Mouse (Mus musculus) heart, adult 2 months (tissue): ENCODE measurements around the gene Setdb2. TPM values are rescaled to one million over a fixed set of nuclear protein-coding genes. Genes with fewer than 3 reads are reported as not detected.

Experiments
- DNase-seq, 2 experiments: peaks; one replicate each; pipeline ENCODE4 v3.0.0; 2021
- H3K27ac ChIP-seq: fragments of 200-600 bp; 2 replicates; pipeline ENCODE4 v1.8.1; 2022
- H3K27me3 ChIP-seq: fragments of 200-500 bp; 2 replicates; pipeline ENCODE4 v1.6.1; 2012; ENCODE audit warnings: mild to moderate bottlenecking, low read length, inconsistent platforms, mixed read lengths; ENCODE audit not compliant: control insufficient read depth, insufficient read depth
- H3K36me3 ChIP-seq: fragments of 200-500 bp; 2 replicates; pipeline ENCODE4 v1.6.1; 2012; ENCODE audit warnings: low read length, inconsistent platforms; ENCODE audit not compliant: control insufficient read depth, insufficient read depth
- H3K4me1 ChIP-seq: fragments of 200-500 bp; 2 replicates; pipeline ENCODE4 v1.6.1; 2011; ENCODE audit warnings: low read length; ENCODE audit not compliant: control insufficient read depth, insufficient read depth
- H3K4me3 ChIP-seq: fragments of 200-600 bp; 2 replicates; pipeline ENCODE4 v1.8.1; 2022
- H3K79me2 ChIP-seq: fragments of 200-500 bp; replicated peaks from 2 replicates; pipeline ENCODE4 v1.6.1; 2012; ENCODE audit warnings: mild to moderate bottlenecking, inconsistent platforms, low read length, moderate library complexity, mixed read lengths; ENCODE audit not compliant: control insufficient read depth, insufficient read depth
- H3K9ac ChIP-seq: fragments of 200-500 bp; 2 replicates; pipeline ENCODE4 v1.6.1; 2012; ENCODE audit warnings: low read depth, mild to moderate bottlenecking, control low read depth, inconsistent platforms, low read length, mixed read lengths
- CTCF ChIP-seq: fragments of 200-600 bp; IDR thresholded peaks from 2 replicates; pipeline ENCODE4 v1.8.1; 2022; ENCODE audit warnings: antibody characterized with exemption, mild to moderate bottlenecking, moderate library complexity
- EP300 ChIP-seq: fragments of 200-500 bp; IDR thresholded peaks from 2 replicates; pipeline ENCODE4 v1.6.1; 2011; ENCODE audit warnings: low read depth, low read length, control low read depth; ENCODE audit not compliant: insufficient read depth
- POLR2A ChIP-seq: fragments of 200-500 bp; IDR thresholded peaks from 2 replicates; pipeline ENCODE4 v1.6.1; 2011; ENCODE audit warnings: mild to moderate bottlenecking, low read depth, low read length, control low read depth; ENCODE audit not compliant: insufficient read depth
- WGBS: fragments of 180-500 bp; shearing (Covaris S2); methylation state at CpG from one replicate; pipeline ENCODE4 v1.1.7; 2018; 5-methylcytosine and 5-hydroxymethylcytosine counted together
- intact Hi-C: fragments of 180-260 bp; cut with DNase I; formaldehyde crosslinking; loops from one replicate; pipeline ENCODE4 v1.15.1; 2025
- polyA plus RNA-seq: library from polyadenylated mRNA; depleted of rRNA; stranded (reverse); fragments of >200 nt; gene quantifications from 2 replicates; pipeline ENCODE4 v1.2.3, GENCODE M21; 2012; rRNA removed
- total RNA-seq, 2 experiments: library from RNA; stranded (reverse); gene quantifications; 2 replicates each; pipeline ENCODE4 v1.2.3; 2021

Gene Setdb2
- total and polyA plus RNA-seq, 3 experiments = 1.2 to 10.5 (median 7.8) TPM

- H3K4me1 ChIP-seq = peaks cover 6% of the 10 kb centered on the region
- TF ChIP-seq EP300 (no peak), POLR2A (peak; percentile 68), CTCF (peak; percentile 73)
- peak; percentile 77 to 78 for DNase-seq
- H3K27me3 ChIP-seq = no peaks in the 10 kb centered on the region
- H3K79me2 ChIP-seq = no peaks in the 10 kb centered on the region
- 11% methylated on average over 6 of the region's 6 CpGs for WGBS
- peak within 1 kb of the TSS; percentile 77 for H3K9ac ChIP-seq
- peak within 1 kb of the TSS; percentile 59 for H3K4me3 ChIP-seq
- intact Hi-C loops = loop anchor here (1.0 to 10.0 kb wide), 2 partner anchors 75 to 190 kb away; partner anchors contain the start of genes Cab39l and Setdb2
- H3K27ac ChIP-seq = peak within 1 kb of the TSS; percentile 93
- peaks cover 4% of the 10 kb centered on the region for H3K36me3 ChIP-seq
Measured at GRCm38 (mm10) chr14:59365244-59365644, 75.4 kb downstream of the Setdb2 start, which contains the start of gene Phf11d. Gene Phf11d (minus strand): TSS chr14:59365470.

Other genes starting within 250 kb of the Setdb2 start
- gene Rcbtb1, start 239.7 kb downstream of the Setdb2 start, total RNA-seq = 10 to 100 TPM; 10.2 to 10.9 TPM
- 5.5 and 12.8 TPM in 2 replicates for gene Rcbtb1, start 239.7 kb downstream of the Setdb2 start, polyA plus RNA-seq
- gene Gm6904, start 180.7 kb downstream of the Setdb2 start, total RNA-seq = not detected
- 0.47 TPM in 1 of 2 replicates, not detected in the other for gene Gm6904, start 180.7 kb downstream of the Setdb2 start, polyA plus RNA-seq
- under 1 TPM in 1 of 2 experiments, not detected in 1; 0.47 TPM for gene Phf11a, start 143.4 kb downstream of the Setdb2 start, total RNA-seq
- 0.27 and 0.94 TPM in 2 replicates for gene Phf11a, start 143.4 kb downstream of the Setdb2 start, polyA plus RNA-seq
- gene Phf11b, start 99.5 kb downstream of the Setdb2 start, total RNA-seq = 1 to 10 TPM in 1 of 2 experiments, under 1 TPM in 1; 0.73 to 1.0 TPM
- 0.53 TPM in 2 replicates for gene Phf11b, start 99.5 kb downstream of the Setdb2 start, polyA plus RNA-seq
- gene Phf11d, start 75.4 kb downstream of the Setdb2 start, total RNA-seq = 1 to 10 TPM; 4.6 to 5.6 TPM
- 7.2 and 13.2 TPM in 2 replicates for gene Phf11d, start 75.4 kb downstream of the Setdb2 start, polyA plus RNA-seq
- gene Phf11c, start 45.5 kb downstream of the Setdb2 start, total RNA-seq = under 1 TPM; 0.59 to 0.89 TPM
- gene Phf11c, start 45.5 kb downstream of the Setdb2 start, polyA plus RNA-seq = 0.27 and 0.41 TPM in 2 replicates
- gene Cab39l, start 88 bp upstream of the Setdb2 start, total RNA-seq = 10 to 100 TPM; 23.8 to 26.0 TPM
- gene Cab39l, start 88 bp upstream of the Setdb2 start, polyA plus RNA-seq = 7.9 and 15.3 TPM in 2 replicates
- 10 to 100 TPM; 43.9 to 50.4 TPM for gene Cdadc1, start 157.1 kb upstream of the Setdb2 start, total RNA-seq
- 8.0 and 12.0 TPM in 2 replicates for gene Cdadc1, start 157.1 kb upstream of the Setdb2 start, polyA plus RNA-seq
- 1 to 10 TPM in 1 of 2 experiments, under 1 TPM in 1; 0.96 to 1.0 TPM for gene Shisa2, start 184.4 kb upstream of the Setdb2 start, total RNA-seq
- gene Shisa2, start 184.4 kb upstream of the Setdb2 start, polyA plus RNA-seq = 1.4 and 2.0 TPM in 2 replicates